Mouse (Mus musculus): ENCODE data around the gene Dlgap1. TPM values are rescaled to one million over a fixed set of nuclear protein-coding genes. Genes with fewer than 3 reads are reported as not detected.

Gene Dlgap1
- polyA plus RNA-seq, 1 experiment from 2014 or later: 4.1 TPM

- 80% methylated on average over 4 of the region's 4 CpGs for WGBS
- Histone ChIP-seq H3K36me3 (no peaks in the 10 kb centered on the region), H3K9me3 (replicated peaks) (no peaks in the 10 kb centered on the region), H3K27ac (no peak overlapping the region), H3K4me3 (replicated peaks) (no peak overlapping the region), H3K4me2 (no peak overlapping the region), H3K9ac (no peak overlapping the region), H3K27me3 (no peaks in the 10 kb centered on the region), H3K4me1 (no peaks in the 10 kb centered on the region)
- no peak for ATAC-seq (replicated peaks; ENCODE audit: low FRiP score)
Observed at GRCm38 (mm10) chr17:70483716-70484115, 514.8 kb downstream of the Dlgap1 start.

DNA sequence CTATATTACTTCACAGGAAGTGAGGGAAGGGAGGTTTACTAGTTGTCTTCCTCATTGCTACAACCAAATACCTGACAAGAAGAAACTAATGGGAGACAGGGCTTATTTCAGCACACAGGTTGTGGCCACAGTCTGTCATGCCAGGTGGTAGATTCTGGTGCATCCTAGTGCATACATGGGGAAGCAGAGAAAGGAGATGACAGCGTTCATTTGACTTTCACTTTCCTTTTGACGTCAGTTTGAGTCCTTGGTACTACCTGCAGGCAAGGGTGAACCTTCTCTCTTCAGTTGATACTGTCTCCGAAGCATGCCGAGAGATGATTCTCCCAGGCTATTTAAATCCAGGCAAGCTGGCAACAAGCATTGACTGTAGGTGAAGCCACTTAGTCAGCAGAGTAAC lies 516.8 kb downstream of the Dlgap1 start:
- Histone ChIP-seq H3K9ac (no peak overlapping the region), H3K27ac (no peak overlapping the region), H3K36me3 (no peaks in the 10 kb centered on the region), H3K9me3 (replicated peaks) (no peaks in the 10 kb centered on the region), H3K4me3 (replicated peaks) (no peak overlapping the region), H3K27me3 (no peaks in the 10 kb centered on the region), H3K4me1 (no peaks in the 10 kb centered on the region), H3K4me2 (no peak overlapping the region)
- WGBS: 92% methylated on average over 4 of the region's 4 CpGs
- no peak for ATAC-seq (replicated peaks; ENCODE audit: low FRiP score)

DNA sequence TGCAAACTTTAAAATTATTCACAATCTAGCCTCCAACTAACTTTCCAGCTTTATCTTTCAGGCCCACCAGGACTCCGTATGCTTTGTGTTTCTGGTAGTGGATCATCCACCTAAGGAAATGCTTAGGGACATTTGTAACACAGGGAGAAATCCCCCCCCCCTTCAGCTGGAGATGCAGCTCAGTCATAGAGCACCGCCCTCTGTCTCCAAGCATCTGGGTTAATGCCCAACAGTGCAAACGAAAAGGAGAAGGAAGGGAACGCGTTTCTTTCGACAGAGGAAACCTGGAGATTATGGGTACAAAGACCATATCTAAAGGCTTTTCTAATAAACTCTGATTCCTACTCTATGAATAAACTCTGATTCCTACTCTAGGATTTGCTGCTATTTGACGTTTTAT lies 517.4 kb downstream of the Dlgap1 start:
- Histone ChIP-seq H3K27me3 (no peaks in the 10 kb centered on the region), H3K4me2 (no peak overlapping the region), H3K4me1 (no peaks in the 10 kb centered on the region), H3K9me3 (replicated peaks) (no peaks in the 10 kb centered on the region), H3K9ac (no peak overlapping the region), H3K4me3 (replicated peaks) (no peak overlapping the region), H3K27ac (no peak overlapping the region), H3K36me3 (no peaks in the 10 kb centered on the region)
- no peak for ATAC-seq (replicated peaks; ENCODE audit: low FRiP score)
- 84% methylated on average over 7 of the region's 7 CpGs for WGBS

DNA sequence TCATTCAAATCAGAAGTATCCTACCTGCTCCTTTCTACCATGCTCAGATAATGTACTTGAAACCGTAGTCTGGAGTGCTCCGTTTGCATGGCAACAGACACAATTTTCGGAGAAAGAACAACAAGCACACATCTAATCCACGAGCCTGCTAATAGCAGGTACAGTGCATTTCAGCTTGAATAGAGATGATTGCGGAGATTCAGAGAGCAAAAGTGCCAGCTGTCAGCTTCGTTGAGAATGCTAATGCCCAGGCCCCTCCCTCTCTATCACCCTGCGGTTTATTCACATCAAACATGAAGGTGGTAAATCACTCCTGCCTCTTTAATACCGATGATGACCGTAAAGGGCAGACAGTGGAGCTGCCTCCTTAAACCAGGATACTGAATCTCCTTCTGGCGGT lies 518.0 kb downstream of the Dlgap1 start:
- no peaks in the 10 kb centered on the region for H3K4me1 ChIP-seq
- no peaks in the 10 kb centered on the region for H3K27me3 ChIP-seq
- ATAC-seq (replicated peaks; ENCODE audit: low FRiP score): no peak
- no peak overlapping the region for H3K4me2 ChIP-seq
- 75% methylated on average over 10 of the region's 10 CpGs for WGBS
- H3K9ac ChIP-seq: no peak overlapping the region
- no peak overlapping the region for H3K27ac ChIP-seq
- H3K36me3 ChIP-seq: no peaks in the 10 kb centered on the region
- H3K9me3 ChIP-seq (replicated peaks): no peaks in the 10 kb centered on the region
- H3K4me3 ChIP-seq (replicated peaks): no peak overlapping the region

GRCm38 (mm10) chr17:70488784-70489265 lies 520.0 kb downstream of the Dlgap1 start:
- Histone ChIP-seq H3K9ac (no peak overlapping the region), H3K36me3 (no peaks in the 10 kb centered on the region), H3K4me1 (no peaks in the 10 kb centered on the region), H3K27ac (no peak overlapping the region), H3K27me3 (no peaks in the 10 kb centered on the region), H3K9me3 (replicated peaks) (no peaks in the 10 kb centered on the region), H3K4me3 (replicated peaks) (no peak overlapping the region), H3K4me2 (no peak overlapping the region)
- WGBS: 62% methylated on average over 7 of the region's 7 CpGs
- ATAC-seq (replicated peaks; ENCODE audit: low FRiP score): no peak

GRCm38 (mm10) chr17:70491575-70491974 lies 522.7 kb downstream of the Dlgap1 start:
- Histone ChIP-seq H3K9ac (no peak overlapping the region), H3K4me2 (no peak overlapping the region), H3K4me3 (replicated peaks) (no peak overlapping the region), H3K27me3 (no peaks in the 10 kb centered on the region), H3K27ac (no peak overlapping the region), H3K36me3 (no peaks in the 10 kb centered on the region), H3K9me3 (replicated peaks) (no peaks in the 10 kb centered on the region), H3K4me1 (no peaks in the 10 kb centered on the region)
- WGBS: 76% methylated on average over 4 of the region's 4 CpGs
- ATAC-seq (replicated peaks; ENCODE audit: low FRiP score): no peak

- Histone ChIP-seq H3K9ac (no peak overlapping the region), H3K4me3 (replicated peaks) (no peak overlapping the region), H3K4me1 (no peaks in the 10 kb centered on the region), H3K27ac (no peak overlapping the region), H3K27me3 (no peaks in the 10 kb centered on the region), H3K9me3 (replicated peaks) (no peaks in the 10 kb centered on the region), H3K4me2 (no peak overlapping the region), H3K36me3 (no peaks in the 10 kb centered on the region)
- WGBS: 93% methylated on average over 4 of the region's 4 CpGs
- ATAC-seq (replicated peaks; ENCODE audit: low FRiP score): no peak
Observed at GRCm38 (mm10) chr17:70494338-70494737, 525.5 kb downstream of the Dlgap1 start.

DNA sequence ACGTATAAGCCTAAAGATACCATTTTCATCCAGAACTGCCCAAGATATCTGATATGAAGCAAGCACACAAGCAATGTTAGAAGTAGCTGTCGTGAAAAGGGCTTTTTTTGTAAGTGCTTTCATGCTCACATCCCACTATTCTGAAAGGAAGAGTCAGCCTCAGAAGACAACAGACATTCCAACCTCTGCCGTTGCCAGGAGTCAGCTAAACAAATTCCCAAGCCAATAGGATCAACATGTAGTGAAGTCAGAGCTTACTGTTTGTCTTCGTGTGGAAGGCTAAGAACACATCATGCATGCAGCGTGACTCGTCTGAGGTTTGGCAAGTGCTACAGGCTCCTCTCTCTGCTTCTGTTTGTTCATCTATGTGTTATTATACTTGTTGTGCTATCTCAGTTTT lies 529.4 kb downstream of the Dlgap1 start:
- whole genome bisulfite sequencing: 83% methylated on average over 6 of the region's 6 CpGs
- H3K9me3 ChIP-seq (replicated peaks): no peaks in the 10 kb centered on the region
- no peaks in the 10 kb centered on the region for H3K27me3 ChIP-seq
- H3K9ac ChIP-seq: no peak overlapping the region
- H3K4me3 ChIP-seq (replicated peaks): no peak overlapping the region
- H3K36me3 ChIP-seq: no peaks in the 10 kb centered on the region
- no peaks in the 10 kb centered on the region for H3K4me1 ChIP-seq
- ATAC-seq (replicated peaks; ENCODE audit: low FRiP score): no peak
- H3K4me2 ChIP-seq: no peak overlapping the region
- no peak overlapping the region for H3K27ac ChIP-seq

DNA sequence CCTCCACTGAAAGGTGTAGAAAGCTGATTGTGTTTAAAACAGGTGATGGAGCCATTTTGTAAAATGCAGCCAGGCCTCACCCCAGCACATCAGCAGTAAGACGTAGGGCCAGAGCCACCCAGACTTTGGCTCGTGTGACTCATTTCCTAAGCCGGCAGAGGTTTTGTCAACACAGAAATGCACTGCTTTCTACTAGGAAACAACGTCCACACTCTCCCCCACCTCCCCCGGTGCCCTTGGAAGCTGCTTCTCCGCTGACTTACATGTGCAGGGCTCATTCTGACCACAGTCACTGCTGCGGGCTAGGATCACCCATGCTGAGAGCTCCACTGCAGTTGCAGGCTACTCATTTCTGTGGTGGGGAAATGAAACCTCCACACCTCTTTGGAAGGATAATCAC lies 533.1 kb downstream of the Dlgap1 start:
- ATAC-seq (replicated peaks; ENCODE audit: low FRiP score): no peak
- no peak overlapping the region for H3K4me3 ChIP-seq (replicated peaks)
- H3K4me2 ChIP-seq: no peak overlapping the region
- no peaks in the 10 kb centered on the region for H3K27me3 ChIP-seq
- 48% methylated on average over 7 of the region's 7 CpGs for WGBS
- no peak overlapping the region for H3K9ac ChIP-seq
- H3K9me3 ChIP-seq (replicated peaks): no peaks in the 10 kb centered on the region
- no peaks in the 10 kb centered on the region for H3K4me1 ChIP-seq
- no peaks in the 10 kb centered on the region for H3K36me3 ChIP-seq
- H3K27ac ChIP-seq: no peak overlapping the region

DNA sequence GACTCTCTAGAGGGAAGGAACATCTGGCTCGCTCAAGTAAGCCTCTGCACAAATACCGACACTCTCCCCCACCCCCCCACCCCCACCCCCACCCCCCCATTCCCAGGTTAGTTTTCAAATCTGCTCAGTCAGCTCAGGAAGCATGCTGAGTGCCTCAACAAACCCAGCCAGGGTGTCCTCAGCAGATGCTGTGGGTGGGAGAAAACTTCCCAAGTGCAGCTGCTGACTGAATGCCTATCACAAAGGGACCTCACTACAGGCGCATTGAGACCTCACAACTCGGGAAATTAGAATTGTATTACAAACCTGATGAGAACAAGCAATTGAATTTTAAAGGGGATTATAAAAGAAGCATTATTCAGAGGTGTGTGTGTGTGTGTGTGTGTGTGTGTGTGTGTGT lies 538.9 kb downstream of the Dlgap1 start:
- Histone ChIP-seq H3K27me3 (no peaks in the 10 kb centered on the region), H3K4me1 (no peaks in the 10 kb centered on the region), H3K4me2 (no peak overlapping the region), H3K27ac (no peak overlapping the region), H3K9ac (no peak overlapping the region), H3K4me3 (replicated peaks) (no peak overlapping the region), H3K36me3 (no peaks in the 10 kb centered on the region), H3K9me3 (replicated peaks) (no peaks in the 10 kb centered on the region)
- 64% methylated on average over 4 of the region's 4 CpGs for WGBS
- no peak for ATAC-seq (replicated peaks; ENCODE audit: low FRiP score)

DNA sequence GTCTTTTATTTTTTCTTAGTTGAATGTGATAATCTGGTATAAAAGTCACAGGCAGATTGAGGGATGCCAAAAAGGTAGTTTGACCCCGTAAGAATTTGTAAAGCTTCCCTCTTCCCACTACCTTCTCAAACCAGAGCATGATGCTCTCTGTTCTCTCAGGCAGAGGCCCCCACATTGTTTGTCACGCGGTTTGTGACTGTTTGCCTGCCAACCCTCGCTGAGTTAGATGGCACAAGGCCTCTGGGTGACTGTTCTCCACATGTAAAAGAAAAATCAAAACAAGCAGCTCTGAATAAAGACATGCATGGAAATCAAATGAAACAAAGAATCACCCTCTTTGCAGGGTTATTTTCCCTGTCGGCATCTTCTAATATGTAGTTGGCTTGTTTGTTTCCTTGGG lies 541.6 kb downstream of the Dlgap1 start:
- WGBS: 81% methylated on average over 5 of the region's 5 CpGs

GRCm38 (mm10) chr17:70511401-70511800 lies 542.5 kb downstream of the Dlgap1 start:
- 90% methylated on average over 3 of the region's 3 CpGs for WGBS
- Histone ChIP-seq H3K4me2 (no peak overlapping the region), H3K4me1 (no peaks in the 10 kb centered on the region), H3K36me3 (no peaks in the 10 kb centered on the region), H3K27ac (no peak overlapping the region), H3K9ac (no peak overlapping the region), H3K9me3 (replicated peaks) (peaks cover 1% of the 10 kb centered on the region; the same call in 1 of the 2 replicates), H3K4me3 (replicated peaks) (no peak overlapping the region), H3K27me3 (no peaks in the 10 kb centered on the region)
- ATAC-seq (replicated peaks; ENCODE audit: low FRiP score): no peak

More for the DNA sequence above, 541.6 kb downstream of the Dlgap1 start:
- no peaks in the 10 kb centered on the region for H3K27me3 ChIP-seq
- no peaks in the 10 kb centered on the region for H3K4me1 ChIP-seq
- no peaks in the 10 kb centered on the region for H3K36me3 ChIP-seq
- H3K4me2 ChIP-seq: no peak overlapping the region
- no peak overlapping the region for H3K4me3 ChIP-seq (replicated peaks)
- no peaks in the 10 kb centered on the region for H3K9me3 ChIP-seq (replicated peaks)
- no peak for ATAC-seq (replicated peaks; ENCODE audit: low FRiP score)
- no peak overlapping the region for H3K27ac ChIP-seq
- H3K9ac ChIP-seq: no peak overlapping the region

GRCm38 (mm10) chr17:70513736-70514135 lies 544.9 kb downstream of the Dlgap1 start:
- H3K36me3 ChIP-seq: no peaks in the 10 kb centered on the region
- H3K4me3 ChIP-seq (replicated peaks): no peak overlapping the region
- no peak for ATAC-seq (replicated peaks; ENCODE audit: low FRiP score)
- no peak overlapping the region for H3K9ac ChIP-seq
- H3K27ac ChIP-seq: no peak overlapping the region
- peaks cover 5% of the 10 kb centered on the region for H3K9me3 ChIP-seq (replicated peaks)
- 80% methylated on average over 5 of the region's 5 CpGs for WGBS
- no peaks in the 10 kb centered on the region for H3K27me3 ChIP-seq
- H3K4me2 ChIP-seq: no peak overlapping the region
- H3K4me1 ChIP-seq: no peaks in the 10 kb centered on the region
